Mouse (Mus musculus) MEL (cell line): ENCODE results near the gene Mmp23.

Experiments used
- CHD2 ChIP-seq: IDR thresholded peaks from 2 replicates; pipeline ENCODE4 v1.6.1; 2011; ENCODE audit warnings: low read length, improper control_type of control experiment
- CTCF ChIP-seq, 3 experiments: IDR thresholded peaks in 2 of 3; conservative IDR thresholded peaks in 1 of 3; 2 replicates each; pipeline ENCODE4 v1.5.1; 2011 to 2012; ENCODE audit warnings: low read length in 3 of 3, low read depth in 2 of 3, mild to moderate bottlenecking in 2 of 3, improper control_type of control experiment in 1 of 3, inconsistent platforms in 1 of 3, mixed read lengths in 1 of 3, moderate library complexity in 1 of 3; ENCODE audit not compliant: control insufficient read depth in 1 of 3, insufficient read depth in 1 of 3, poor library complexity in 1 of 3, severe bottlenecking in 1 of 3
- EP300 ChIP-seq, 2 experiments: IDR thresholded peaks; 2 replicates each; pipeline ENCODE4 v1.6.1; 2011; ENCODE audit warnings: improper control_type of control experiment in 2 of 2, low read length in 2 of 2, low read depth in 1 of 2, mild to moderate bottlenecking in 1 of 2
- MAX ChIP-seq: IDR thresholded peaks from 2 replicates; pipeline ENCODE4 v1.6.1; 2011; ENCODE audit warnings: low read length, improper control_type of control experiment
- MYB ChIP-seq: IDR thresholded peaks from 2 replicates; pipeline ENCODE4 v1.6.1; 2011; ENCODE audit warnings: mild to moderate bottlenecking, low read depth, low read length, improper control_type of control experiment
- NELFE ChIP-seq: IDR thresholded peaks from 2 replicates; pipeline ENCODE4 v1.6.1; 2011; ENCODE audit warnings: low read depth, low read length, improper control_type of control experiment
- POLR2A ChIP-seq, 2 experiments: IDR thresholded peaks; 2 replicates each; pipeline ENCODE4 v1.6.1; 2011 to 2012; ENCODE audit warnings: low read length in 2 of 2, mild to moderate bottlenecking in 2 of 2, control low read depth in 1 of 2, improper control_type of control experiment in 1 of 2, low read depth in 1 of 2, moderate library complexity in 1 of 2; ENCODE audit not compliant: control insufficient read depth in 1 of 2, insufficient read depth in 1 of 2, poor library complexity in 1 of 2
- POLR2AphosphoS5 ChIP-seq: IDR thresholded peaks from 2 replicates; pipeline ENCODE4 v1.6.1; 2012; ENCODE audit warnings: low read depth, borderline replicate concordance, mild to moderate bottlenecking, inconsistent platforms, low read length, moderate library complexity, mixed read lengths
- SIN3A ChIP-seq: IDR thresholded peaks from 2 replicates; pipeline ENCODE4 v1.6.1; 2012; ENCODE audit warnings: low read length, improper control_type of control experiment, inconsistent platforms
- TAL1 ChIP-seq: IDR thresholded peaks from 2 replicates; pipeline ENCODE4 v1.6.1; 2012; ENCODE audit warnings: mild to moderate bottlenecking, inconsistent platforms, low read length, moderate library complexity, mixed read lengths
- UBTF ChIP-seq: IDR thresholded peaks from 2 replicates; pipeline ENCODE4 v1.6.1; 2012; ENCODE audit warnings: low read depth, mild to moderate bottlenecking, inconsistent platforms, low read length, improper control_type of control experiment, moderate library complexity, borderline replicate concordance; ENCODE audit not compliant: insufficient read depth
- USF1 ChIP-seq: IDR thresholded peaks from 2 replicates; pipeline ENCODE4 v1.6.1; 2014; ENCODE audit warnings: low read depth, mild to moderate bottlenecking, inconsistent platforms, low read length, improper control_type of control experiment, moderate library complexity
- USF2 ChIP-seq, 2 experiments: IDR thresholded peaks; 2 replicates each; pipeline ENCODE4 v1.6.1; 2011 to 2012; ENCODE audit warnings: improper control_type of control experiment in 2 of 2, low read length in 2 of 2, borderline replicate concordance in 1 of 2, inconsistent platforms in 1 of 2, low read depth in 1 of 2, mild to moderate bottlenecking in 1 of 2; ENCODE audit not compliant: insufficient read depth in 1 of 2
- ZNF384 ChIP-seq: IDR thresholded peaks from 2 replicates; pipeline ENCODE4 v1.6.1; 2012; ENCODE audit warnings: low read depth, mild to moderate bottlenecking, inconsistent platforms, low read length, improper control_type of control experiment

DNA sequence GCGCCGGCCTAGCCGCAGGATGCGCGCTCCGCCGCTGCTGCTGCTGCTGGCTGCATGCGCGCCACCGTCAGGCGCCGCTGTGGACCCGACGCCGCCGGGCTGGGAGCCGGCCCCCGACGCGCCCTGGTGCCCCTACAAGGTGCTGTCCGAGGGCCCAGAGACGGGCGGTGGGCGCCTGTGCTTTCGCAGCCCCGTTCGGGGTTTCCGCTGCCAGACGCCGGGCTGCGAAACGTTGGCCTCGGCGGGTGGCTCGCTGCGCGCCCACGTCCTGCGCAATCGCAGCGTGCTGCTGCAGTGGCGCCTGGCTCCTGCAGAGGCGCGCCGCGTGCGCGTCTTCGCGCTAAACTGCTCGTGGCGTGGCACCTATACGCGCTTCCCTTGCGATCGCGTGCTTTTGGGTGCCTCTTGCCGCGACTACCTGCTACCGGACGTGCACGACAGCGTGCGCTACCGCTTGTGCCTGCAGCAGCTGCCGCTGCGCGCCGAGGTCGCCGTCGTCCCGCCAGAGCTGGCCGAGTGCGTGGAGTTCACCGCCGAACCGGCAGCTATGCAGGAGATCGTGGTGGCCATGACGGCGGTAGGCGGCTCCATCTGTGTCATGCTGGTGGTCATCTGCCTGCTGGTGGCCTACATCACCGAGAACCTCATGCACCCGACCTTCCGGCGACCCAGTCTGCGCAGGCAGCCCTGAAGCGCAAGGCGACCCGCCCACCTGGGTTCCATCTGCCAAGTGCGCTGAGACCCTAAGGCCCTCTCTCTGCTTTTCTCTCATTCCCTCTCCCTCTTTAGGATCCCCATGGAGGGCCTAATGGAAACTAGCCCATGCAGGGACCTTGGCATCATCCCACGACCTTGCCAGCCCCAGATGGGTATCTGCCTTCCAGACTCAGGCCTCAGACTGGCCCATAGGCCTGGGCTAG, 41.6 kb upstream of the Mmp23 start:
- TF ChIP-seq NELFE: 0 out of 2 replicates have a peak, but pooled peaks have one; percentile 12
- TF ChIP-seq POLR2AphosphoS5: no peak
- TF ChIP-seq CTCF (IDR thresholded peaks at IDR 0.05 in 2 of 3, conservative IDR thresholded peaks at IDR 0.05 in 1 of 3; ENCODE audit: control insufficient read depth in 1 of 3, insufficient read depth in 1 of 3, low read depth in 2 of 3, low read length in 3 of 3, poor library complexity in 1 of 3, severe bottlenecking in 1 of 3): 0 out of 6 replicates have a peak, but pooled peaks of 1 of the 3 experiments have one; percentile 10
- no peak for TF ChIP-seq EP300 (IDR thresholded peaks at IDR 0.05; ENCODE audit: low read depth in 1 of 2, low read length in 2 of 2)
- TF ChIP-seq USF1: no peak
- TF ChIP-seq USF2 (IDR thresholded peaks at IDR 0.05; ENCODE audit: borderline replicate concordance in 1 of 2, insufficient read depth in 1 of 2, low read depth in 1 of 2, low read length in 2 of 2): no peak
- 0 out of 2 replicates have a peak, but pooled peaks have one; percentile 2 for TF ChIP-seq SIN3A
- no peak for TF ChIP-seq TAL1
- TF ChIP-seq CHD2: no peak
- 0 out of 4 replicates have a peak, but pooled peaks of 1 of the 2 experiments have one; percentile 36 for TF ChIP-seq POLR2A (IDR thresholded peaks at IDR 0.05; ENCODE audit: control insufficient read depth in 1 of 2, insufficient read depth in 1 of 2, low read depth in 1 of 2, low read length in 2 of 2, poor library complexity in 1 of 2)
- no peak for TF ChIP-seq UBTF
- TF ChIP-seq MAX: peak; percentile 69
- no peak for TF ChIP-seq MYB
- no peak for TF ChIP-seq ZNF384
